Mouse (Mus musculus): ENCODE results near the gene Adcyap1r1. TPM values are rescaled to one million over a fixed set of nuclear protein-coding genes. Genes with fewer than 3 reads are reported as not detected.

The Adcyap1r1 gene
- total and polyA plus RNA-seq, 3 experiments: not detected

- in situ Hi-C loops (cut with MboI; ENCODE audit: low pct_ligation_motif_present, low pct_unique_long_range_greater_than_20kb, low sequenced_read_pairs): no loop called here
- H3K9ac ChIP-seq (ENCODE audit: insufficient read depth, low read depth): no peak overlapping the region
- no peak overlapping the region for H3K27ac ChIP-seq (ENCODE audit: insufficient read depth, low read depth)
- peaks cover 70% of the 10 kb centered on the region for H3K27me3 ChIP-seq (replicated peaks)
- dilution Hi-C loops (cut with MboI; ENCODE audit: extremely low pct_ligation_motif_present, extremely low pct_unique_long_range_greater_than_20kb, low sequenced_read_pairs): no loop called here
- no peak for DNase-seq (ENCODE audit: extremely low read depth)
- H3K36me3 ChIP-seq (replicated peaks in 1 of 2; ENCODE audit: control insufficient read depth in 1 of 2, insufficient read depth in 1 of 2, low read length in 1 of 2): no peaks in the 10 kb centered on the region
- TF ChIP-seq KAT2A (IDR thresholded peaks at IDR 0.05; ENCODE audit: insufficient replicate concordance, low read length) (no peak), MEF2A (IDR thresholded peaks at IDR 0.05; ENCODE audit: borderline replicate concordance, low read depth, low read length) (no peak), MAX (IDR thresholded peaks at IDR 0.05; ENCODE audit: low read length) (no peak), BHLHE40 (IDR thresholded peaks at IDR 0.05; ENCODE audit: low read depth, low read length) (no peak)
- no peaks in the 10 kb centered on the region for H3K79me2 ChIP-seq (replicated peaks; ENCODE audit: control insufficient read depth, extremely low read depth, insufficient read depth, poor library complexity, severe bottlenecking)
- no peaks in the 10 kb centered on the region for H3K4me1 ChIP-seq (ENCODE audit: control insufficient read depth in 1 of 2, insufficient read depth in 2 of 2)
- H3K4me3 ChIP-seq (replicated peaks in 1 of 3; ENCODE audit: low read depth in 2 of 3, low read length in 2 of 3, poor library complexity in 1 of 3): no peak overlapping the region
- H3K9me3 ChIP-seq (replicated peaks; ENCODE audit: low read length): no peaks in the 10 kb centered on the region
- no peak overlapping the region for H3K4me2 ChIP-seq (ENCODE audit: insufficient read depth, low read depth, poor library complexity, severe bottlenecking)
Measured at GRCm38 (mm10) chr6:55410119-55410775, 41.5 kb upstream of the Adcyap1r1 start.

DNA sequence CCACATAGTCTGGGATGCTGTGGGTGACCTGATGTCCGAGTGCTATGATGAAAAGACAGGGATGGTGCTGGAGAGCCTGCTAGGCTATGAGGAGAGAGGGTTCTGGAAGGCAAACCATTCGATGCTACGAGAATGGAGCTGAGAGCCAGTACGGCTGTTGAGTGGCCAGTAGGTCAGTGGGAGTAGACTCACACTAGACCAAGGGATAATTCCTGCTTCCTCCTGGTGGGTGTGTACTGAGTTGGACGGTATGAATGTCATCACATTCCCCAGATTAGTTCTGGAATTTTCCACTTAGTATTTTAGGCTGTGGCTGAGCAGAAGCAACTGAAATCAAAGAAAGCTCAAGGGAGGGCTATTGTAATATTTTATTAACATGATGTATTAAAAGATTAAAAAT lies 40.8 kb upstream of the Adcyap1r1 start:
- H3K27me3 ChIP-seq (replicated peaks): peaks cover 75% of the 10 kb centered on the region
- dilution Hi-C loops (cut with MboI; ENCODE audit: extremely low pct_ligation_motif_present, extremely low pct_unique_long_range_greater_than_20kb, low sequenced_read_pairs) (no loop called here), in situ Hi-C loops (cut with MboI; ENCODE audit: low pct_ligation_motif_present, low pct_unique_long_range_greater_than_20kb, low sequenced_read_pairs) (no loop called here)
- H3K9ac ChIP-seq (ENCODE audit: insufficient read depth, low read depth): no peak overlapping the region
- no peaks in the 10 kb centered on the region for H3K9me3 ChIP-seq (replicated peaks; ENCODE audit: low read length)
- no peaks in the 10 kb centered on the region for H3K79me2 ChIP-seq (replicated peaks; ENCODE audit: control insufficient read depth, extremely low read depth, insufficient read depth, poor library complexity, severe bottlenecking)
- no peak overlapping the region for H3K4me3 ChIP-seq (replicated peaks in 1 of 3; ENCODE audit: low read depth in 2 of 3, low read length in 2 of 3, poor library complexity in 1 of 3)
- no peaks in the 10 kb centered on the region for H3K4me1 ChIP-seq (ENCODE audit: control insufficient read depth in 1 of 2, insufficient read depth in 2 of 2)
- H3K36me3 ChIP-seq (replicated peaks in 1 of 2; ENCODE audit: control insufficient read depth in 1 of 2, insufficient read depth in 1 of 2, low read length in 1 of 2): no peaks in the 10 kb centered on the region
- no peak for TF ChIP-seq NRF1 (IDR thresholded peaks at IDR 0.05; ENCODE audit: low read depth, low read length)
- TF ChIP-seq CTCF (conservative IDR thresholded peaks at IDR 0.05 in 1 of 2, IDR thresholded peaks at IDR 0.05 in 1 of 2; ENCODE audit: low read depth in 2 of 2, low read length in 2 of 2): no peak
- no peak for TF ChIP-seq POLR2AphosphoS2 (IDR thresholded peaks at IDR 0.05; ENCODE audit: low read depth, low read length)
- no peak for TF ChIP-seq MAX (IDR thresholded peaks at IDR 0.05; ENCODE audit: low read length)
- TF ChIP-seq MYC (IDR thresholded peaks at IDR 0.05; ENCODE audit: low read depth, low read length): no peak
- TF ChIP-seq ZKSCAN1 (IDR thresholded peaks at IDR 0.05; ENCODE audit: borderline replicate concordance, low read depth, low read length): no peak
- TF ChIP-seq IRF4 (IDR thresholded peaks at IDR 0.05; ENCODE audit: low read depth, low read length): no peak
- no peak for TF ChIP-seq ZC3H11A (IDR thresholded peaks at IDR 0.05; ENCODE audit: low read depth, low read length)
- TF ChIP-seq ETS1 (conservative IDR thresholded peaks at IDR 0.05; ENCODE audit: low read depth, low read length): no peak
- TF ChIP-seq MXI1 (IDR thresholded peaks at IDR 0.05; ENCODE audit: low read depth, low read length): no peak
- no peak for TF ChIP-seq E2F4 (IDR thresholded peaks at IDR 0.05; ENCODE audit: insufficient replicate concordance, low read depth, low read length)
- no peak overlapping the region for H3K27ac ChIP-seq (ENCODE audit: insufficient read depth, low read depth)
- no peak overlapping the region for H3K4me2 ChIP-seq (ENCODE audit: insufficient read depth, low read depth, poor library complexity, severe bottlenecking)
- DNase-seq (ENCODE audit: extremely low read depth): no peak

Data from CH12.LX (cell line).